Mouse (Mus musculus): ENCODE measurements at regions not wholly inside any gene's neighbourhood (a gene's known extent, or its start where the extent isn't known, plus 50 kb on each side); places are given as distances from the start of the nearest gene placed in this dataset.

- DNase-seq: no peak
- intact Hi-C loops (cut with DNase I): loop anchor here (10.0 kb wide), 1 partner anchor 327 kb away; no protein-coding TSS in a partner anchor
Measured at GRCm38 (mm10) chr4:154781391-154781790, 55.9 kb upstream of the Ttc34 start.

GRCm38 (mm10) chr4:154782291-154782690 is 55.0 kb upstream of the Ttc34 start:
- intact Hi-C loops (cut with DNase I): loop anchor here (10.0 kb wide), 1 partner anchor 327 kb away; no protein-coding TSS in a partner anchor
- DNase-seq: no peak

DNA sequence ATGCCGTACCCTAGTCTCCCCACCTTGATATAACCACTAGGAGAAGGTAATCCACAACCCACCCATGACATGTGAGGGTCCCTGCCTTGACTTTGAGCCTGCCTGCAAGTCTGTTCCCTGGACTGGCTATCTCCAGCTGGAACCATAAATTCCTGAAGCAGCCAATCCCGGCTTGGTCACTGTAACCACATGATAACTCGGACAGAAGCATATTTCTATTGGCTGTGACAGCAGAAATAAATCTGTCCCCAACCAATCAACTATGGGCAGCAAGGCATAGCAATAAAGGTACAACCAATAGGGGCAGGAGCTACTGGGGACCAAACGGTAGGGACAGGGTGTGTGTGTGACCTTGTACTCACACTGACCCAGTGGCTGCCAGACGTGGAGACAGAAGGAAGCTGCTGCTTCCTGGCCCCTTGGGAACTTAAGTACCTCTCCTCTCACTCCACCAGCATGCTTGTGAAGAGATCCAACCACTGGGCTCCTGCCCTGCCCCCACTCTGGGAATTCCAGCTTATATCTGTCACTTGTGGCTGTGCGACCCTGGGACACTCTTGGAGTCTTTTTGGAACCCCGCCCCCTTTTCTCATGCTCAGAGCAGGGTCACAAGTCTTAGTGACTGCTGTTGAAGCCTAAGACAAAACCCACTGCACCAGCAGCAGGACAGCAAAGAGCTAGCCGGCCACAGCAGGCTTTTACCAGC is 51.8 kb upstream of the Ttc34 start:
- DNase-seq: no peak
- intact Hi-C loops (cut with DNase I): loop anchor here (10.0 kb wide), 1 partner anchor 331 kb away; no protein-coding TSS in a partner anchor

DNA sequence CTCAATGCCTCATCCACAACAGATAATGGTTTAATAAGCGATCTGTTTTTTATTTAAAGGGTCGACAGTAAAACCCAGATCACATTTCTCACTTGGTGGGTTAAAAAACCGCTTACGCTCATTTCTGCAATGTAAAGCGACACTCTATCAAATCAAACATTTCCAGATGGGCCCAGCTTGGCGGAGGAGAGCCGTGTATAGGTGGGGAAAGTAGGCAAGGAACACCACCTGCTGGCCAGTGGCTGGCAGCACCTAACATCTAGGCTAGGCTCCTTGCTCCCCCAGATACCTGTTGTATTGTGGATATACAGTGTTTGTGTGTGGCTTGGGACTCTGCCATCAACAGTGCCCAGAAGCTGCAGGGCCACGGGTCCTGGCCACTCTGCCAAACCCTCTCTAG is 50.1 kb upstream of the Ttc34 start:
- intact Hi-C loops (cut with DNase I): loop anchor here (10.0 kb wide), 1 partner anchor 332 kb away; no protein-coding TSS in a partner anchor

More for the DNA sequence above, 50.1 kb upstream of the Ttc34 start:
- no peak for DNase-seq

All from gastrocnemius, postnatal 36 days (tissue).